Comparison of ENCODE assay signal across 17 mouse cellular contexts in genomic region chr2:118254516-118254915, GRCm38 (mm10). TPM values are rescaled to one million over a fixed set of nuclear protein-coding genes. Genes with fewer than 3 reads are reported as not detected.
DNase-seq lines count a peak whose midpoint lies in the region; ATAC-seq lines count a peak whose summit lies in the region.
"Had no signal": no experiment of that assay in that cellular context is flagged by ENCODE, and none has a peak within 500 bp of the region (broad histone marks: within the 10 kb centered on the region; RNA-seq: fewer than 3 reads in every experiment).

No protein-coding gene starts in this region.

- H3K4me3 ChIP-seq in hindbrain, embryonic 13.5 days: no peak overlapping the region
- no peak overlapping the region for H3K4me3 ChIP-seq in neural tube, embryonic 13.5 days
- H3K4me3 ChIP-seq: forebrain, embryonic 12.5 days; intestine, embryonic 15.5 days; limb, embryonic 12.5 days; liver, embryonic 13.5 days; lung, embryonic 15.5 days; midbrain, embryonic 15.5 days had no signal

- no peak overlapping the region for H3K27ac ChIP-seq in hindbrain, embryonic 13.5 days
- H3K27ac ChIP-seq in neural tube, embryonic 13.5 days (replicated peaks): no peak overlapping the region
- H3K27ac ChIP-seq: forebrain, embryonic 12.5 days; intestine, embryonic 15.5 days; limb, embryonic 12.5 days; liver, embryonic 13.5 days; lung, embryonic 15.5 days; midbrain, embryonic 15.5 days; stomach, postnatal 0 days had no signal

- no peak overlapping the region for H3K4me2 ChIP-seq in hindbrain, embryonic 13.5 days
- H3K4me2 ChIP-seq in neural tube, embryonic 13.5 days: no peak overlapping the region
- H3K4me2 ChIP-seq: forebrain, embryonic 12.5 days; heart, embryonic 11.5 days; intestine, embryonic 15.5 days; limb, embryonic 12.5 days; liver, embryonic 13.5 days; lung, embryonic 15.5 days; midbrain, embryonic 15.5 days had no signal

- no peaks in the 10 kb centered on the region for H3K36me3 ChIP-seq in hindbrain, embryonic 13.5 days
- no peaks in the 10 kb centered on the region for H3K36me3 ChIP-seq in neural tube, embryonic 13.5 days
- H3K36me3 ChIP-seq: forebrain, embryonic 12.5 days; intestine, embryonic 15.5 days; limb, embryonic 12.5 days; liver, embryonic 13.5 days; lung, embryonic 15.5 days; midbrain, embryonic 15.5 days had no signal

- H3K4me1 ChIP-seq in hindbrain, embryonic 13.5 days (replicated peaks): peaks cover 10% of the 10 kb centered on the region; the same call in 1 of the 2 replicates
- peaks cover 6% of the 10 kb centered on the region for H3K4me1 ChIP-seq in neural tube, embryonic 13.5 days (replicated peaks)
- H3K4me1 ChIP-seq: lung, embryonic 15.5 days had no signal

- no peak overlapping the region for H3K9ac ChIP-seq in hindbrain, embryonic 13.5 days
- H3K9ac ChIP-seq in neural tube, embryonic 13.5 days: no peak overlapping the region
- H3K9ac ChIP-seq: forebrain, embryonic 12.5 days; intestine, embryonic 15.5 days; limb, embryonic 12.5 days; liver, embryonic 13.5 days; lung, embryonic 15.5 days; midbrain, embryonic 15.5 days had no signal

- H3K27me3 ChIP-seq in hindbrain, embryonic 13.5 days: 0 out of 2 replicates have a peak, but pooled peaks cover 2% of the 10 kb centered on the region
- no peaks in the 10 kb centered on the region for H3K27me3 ChIP-seq in neural tube, embryonic 13.5 days
- H3K27me3 ChIP-seq: forebrain, embryonic 12.5 days; intestine, embryonic 15.5 days; liver, embryonic 13.5 days; lung, embryonic 15.5 days; midbrain, embryonic 15.5 days had no signal

- no peaks in the 10 kb centered on the region for H3K9me3 ChIP-seq in hindbrain, embryonic 13.5 days
- 0 out of 2 replicates have a peak, but pooled peaks cover 3% of the 10 kb centered on the region for H3K9me3 ChIP-seq in neural tube, embryonic 13.5 days
- H3K9me3 ChIP-seq: forebrain, embryonic 12.5 days; intestine, embryonic 15.5 days; limb, embryonic 12.5 days; liver, embryonic 13.5 days; lung, embryonic 15.5 days; midbrain, embryonic 15.5 days had no signal

- ATAC-seq in hindbrain, embryonic 13.5 days (ENCODE audit: low FRiP score): peak; percentile 49; the same call in 1 of the 2 replicates
- ATAC-seq in neural tube, embryonic 13.5 days (ENCODE audit: low read depth): peak; percentile 36; the same call in 1 of the 2 replicates
- ATAC-seq: intestine, embryonic 15.5 days; midbrain, embryonic 15.5 days had no signal

- DNase-seq in kidney, postnatal 4 days: peak; percentile 17 to 32
- DNase-seq in kidney, adult 8-10 months: no peak
- DNase-seq in embryo, embryonic 11 days: peak; percentile 43
- DNase-seq in lung, postnatal 14 days: no peak
- DNase-seq in urinary bladder, postnatal 36 days (ENCODE audit: low spot score in 2 of 2): no peak
- DNase-seq: adrenal gland, postnatal 25 days; cerebellum, adult 2 months; liver, embryonic 13.5 days had no signal

- WGBS in hindbrain, embryonic 13.5 days: 25% methylated on average over 8 of the region's 8 CpGs
- WGBS in neural tube, embryonic 13.5 days: 27% methylated on average over 8 of the region's 8 CpGs

RNA-seq across cellular contexts. Expression of gene Fsip1, which starts 2.2 kb away (rescaled TPM):
- 2.5 and 3.2 TPM in 2 replicates for polyA plus RNA-seq in hindbrain, embryonic 13.5 days (2015; fragmentation: Nextera tagmentation; extraction: Ambion mirVana)
- 2.0 and 2.7 TPM in 2 replicates for polyA plus RNA-seq in neural tube, embryonic 13.5 days (2015; fragmentation: Nextera tagmentation; extraction: Ambion mirVana)

Comparison
In these comparisons a context has a peak if more than half of its experiments do, and no peak if none do; other contexts are left out.
1. DNase-seq: peak in kidney, postnatal 4 days (2 of 2) and embryo, embryonic 11 days (single experiment); none in kidney, adult 8-10 months (0 of 2), lung, postnatal 14 days (single experiment) and urinary bladder, postnatal 36 days (0 of 2).